Mouse (Mus musculus) thymus, postnatal 0 days (tissue): Measurements from ENCODE around the gene 1700029F12Rik. TPM values are rescaled to one million over a fixed set of nuclear protein-coding genes. Genes with fewer than 3 reads are reported as not detected.
A peak's percentile ranks its signal among the peaks of the same experiment; 100 is the strongest.

Source experiments
- DNase-seq: peaks from one replicate; pipeline ENCODE4 v3.0.0-alpha.2; 2015; ENCODE audit warnings: low spot score
- polyA plus RNA-seq: library from polyadenylated mRNA; unstranded; fragments of >200 nt; fragmentation: Nextera tagmentation; extraction: Ambion mirVana; gene quantifications from 2 replicates; pipeline ENCODE4 v1.2.1, GENCODE M21; 2015

Gene 1700029F12Rik
- polyA plus RNA-seq, 1 experiment from 2014 or later = 0.44 TPM

DNA sequence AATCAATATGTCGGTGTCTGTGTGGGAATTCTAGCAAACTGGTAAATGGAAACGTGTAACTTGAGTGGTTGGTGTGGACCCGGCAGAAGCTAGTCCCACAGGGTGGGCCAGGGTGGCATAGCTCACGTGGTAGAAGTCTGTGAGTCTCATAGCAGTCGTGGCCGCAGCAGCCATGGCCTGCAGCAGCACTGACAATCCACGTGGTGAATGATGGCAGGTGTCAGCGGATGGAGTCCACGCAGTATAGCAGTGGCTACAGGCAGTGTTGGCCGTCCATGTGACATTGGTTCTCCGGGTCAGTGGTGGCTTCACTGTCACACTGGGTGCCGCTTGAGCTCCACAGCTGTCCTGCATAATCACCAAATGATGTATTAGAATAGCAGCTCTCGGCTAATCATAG lies 4.1 kb downstream of the 1700029F12Rik start:
- no peak for DNase-seq

DNA sequence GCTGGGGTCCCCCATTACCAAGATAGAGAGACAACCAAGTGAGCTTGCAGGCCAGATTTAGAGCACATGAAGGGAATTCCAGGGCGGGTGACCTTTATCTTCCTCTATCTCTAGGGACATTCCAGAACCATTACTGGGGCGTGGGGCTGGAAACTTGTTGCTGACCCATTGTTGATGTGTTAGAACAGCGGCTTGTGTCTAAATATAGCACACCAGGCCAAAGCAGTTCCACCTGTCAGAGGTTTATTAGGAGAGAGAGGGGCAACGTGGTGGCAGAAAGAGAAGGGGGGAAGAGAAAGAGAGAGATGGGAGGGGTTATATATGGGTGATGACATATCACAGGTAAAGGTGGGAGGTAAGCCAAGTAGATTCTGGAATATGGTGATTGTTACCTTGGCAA lies 12.3 kb downstream of the 1700029F12Rik start:
- no peak for DNase-seq

DNA sequence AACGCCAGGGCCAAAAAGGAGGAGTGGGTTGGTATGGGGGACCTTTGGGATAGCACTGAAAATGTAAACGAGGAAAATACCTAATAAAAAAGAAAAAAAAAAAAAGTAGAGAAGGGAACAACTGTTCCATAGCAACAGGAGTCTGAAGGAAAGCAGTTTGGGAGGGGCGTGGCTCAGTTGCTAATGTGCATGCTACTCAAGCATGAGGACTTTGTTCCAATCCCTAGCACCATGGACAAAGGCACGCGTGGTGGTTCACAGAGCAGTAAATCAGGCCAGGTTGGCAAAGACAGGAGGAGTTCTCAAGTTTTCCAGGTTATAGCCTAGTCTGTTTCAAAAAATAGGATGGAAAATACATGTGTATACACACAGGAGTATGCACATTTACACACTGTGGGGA lies 14.0 kb downstream of the 1700029F12Rik start:
- DNase-seq = no peak

DNA sequence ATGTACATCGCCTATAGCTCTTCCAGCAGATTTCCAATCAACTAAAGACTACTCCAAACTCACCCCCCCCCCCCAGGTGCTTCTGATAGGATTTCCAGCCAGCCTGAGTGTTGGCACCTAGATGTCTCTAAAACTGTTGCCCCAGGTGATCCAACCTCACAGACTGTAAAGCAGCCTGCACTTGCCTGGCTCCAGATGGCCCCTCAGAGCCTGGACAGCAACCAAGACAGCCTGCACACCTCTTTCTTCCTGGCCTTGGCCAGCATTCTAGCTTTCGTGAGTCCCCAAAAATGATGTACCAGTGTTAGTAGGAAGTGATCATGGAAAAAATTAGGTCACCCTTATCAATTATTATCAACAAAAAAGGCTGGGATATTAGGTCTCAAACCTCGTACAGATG lies 16.5 kb downstream of the 1700029F12Rik start:
- no peak for DNase-seq

DNA sequence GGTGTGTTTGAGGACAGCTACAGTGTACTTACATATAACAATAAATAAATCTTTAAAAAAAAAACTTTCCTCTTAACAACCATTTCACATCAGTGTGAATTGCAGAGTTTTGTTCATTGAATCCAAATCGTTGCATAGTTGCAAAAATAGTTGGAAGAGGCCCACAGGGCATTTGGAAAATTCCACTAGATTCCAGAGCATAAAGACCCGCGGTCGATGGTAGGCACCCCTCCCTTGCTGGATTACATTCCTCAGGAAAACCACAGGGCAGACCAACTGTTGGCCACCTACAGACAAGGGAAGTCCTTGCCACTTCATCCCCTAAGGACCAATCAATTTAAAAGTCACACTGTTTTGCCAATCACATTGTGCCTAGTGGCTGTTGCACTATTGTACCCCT lies 19.8 kb downstream of the 1700029F12Rik start:
- DNase-seq = no peak

DNA sequence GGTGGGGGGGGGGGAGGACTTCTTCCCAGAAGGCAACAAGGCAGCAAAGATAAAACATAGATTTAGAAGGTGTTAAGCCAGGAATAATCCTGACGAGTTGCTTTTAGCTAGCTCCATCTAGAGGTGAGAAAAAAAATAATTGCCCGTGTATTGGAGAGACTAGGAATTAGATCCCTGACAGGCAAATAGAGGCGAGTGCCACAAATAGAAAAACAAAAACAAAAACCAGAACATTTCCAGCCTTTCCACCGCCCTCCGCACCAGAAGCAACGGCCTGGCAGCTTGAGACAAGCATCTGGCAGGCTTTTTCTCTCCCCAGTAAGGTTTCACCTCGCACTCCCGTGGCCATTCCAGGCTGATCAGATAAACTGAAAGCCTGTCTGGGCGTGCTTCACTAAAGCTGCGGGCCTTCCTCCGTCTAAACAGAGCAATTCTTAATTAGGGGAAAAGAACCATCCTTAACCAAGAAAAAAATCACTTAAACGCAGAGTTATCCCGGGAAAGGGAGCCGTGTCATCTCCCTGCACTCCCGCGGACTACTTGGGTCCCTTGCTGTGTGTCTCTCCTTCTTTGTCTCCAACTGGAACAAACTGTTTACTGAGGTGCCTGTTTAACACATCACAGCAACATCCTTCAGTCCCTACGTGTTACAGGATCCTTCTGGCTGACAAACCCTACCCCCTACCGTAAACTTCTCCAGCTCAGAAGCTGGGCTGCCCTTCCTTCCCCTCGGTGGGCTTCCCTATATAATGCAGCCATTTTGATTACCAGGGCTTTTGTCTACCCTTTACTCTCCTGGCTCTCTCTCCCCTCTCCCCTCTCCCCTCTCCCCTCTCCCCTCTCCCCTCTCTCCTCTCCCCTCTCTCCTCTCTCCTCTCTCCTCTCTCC lies 25.7 kb downstream of the 1700029F12Rik start:
- DNase-seq = peak; percentile 32

DNA sequence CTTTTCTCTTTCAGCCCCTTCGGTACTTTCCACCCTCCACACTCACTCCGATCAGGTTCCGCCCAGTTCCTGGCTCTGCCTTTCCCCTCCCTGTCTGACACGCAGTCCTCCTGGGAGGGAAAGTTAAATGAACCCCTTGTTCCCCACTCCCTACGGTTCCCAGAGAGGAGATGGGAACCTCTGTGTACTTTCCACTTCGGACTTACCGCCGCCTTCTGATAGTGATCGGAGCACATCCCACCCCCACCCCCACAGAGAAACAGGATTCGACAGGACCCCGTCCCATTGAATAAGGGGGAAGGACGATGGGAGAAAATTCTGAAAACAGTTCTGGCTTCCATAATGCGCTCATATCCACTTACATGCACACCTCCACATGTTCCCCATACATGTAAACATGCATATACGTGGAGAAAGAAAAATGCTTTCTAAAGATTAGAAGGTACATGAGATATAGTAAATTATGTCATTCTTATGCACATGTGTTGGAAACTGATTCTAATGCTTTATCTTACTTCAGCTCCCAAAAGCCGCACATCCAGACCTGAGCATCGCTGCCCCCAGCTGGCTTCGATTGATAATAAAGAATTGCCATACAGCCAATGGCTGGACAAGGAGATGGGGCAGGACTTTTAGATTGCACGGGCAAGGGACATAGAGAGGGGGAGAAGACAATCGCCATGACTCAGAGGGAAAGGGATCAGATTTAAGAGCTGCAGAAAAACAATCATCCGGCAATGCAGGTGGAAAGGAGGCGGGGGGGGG lies 26.5 kb downstream of the 1700029F12Rik start:
- DNase-seq = no peak

DNA sequence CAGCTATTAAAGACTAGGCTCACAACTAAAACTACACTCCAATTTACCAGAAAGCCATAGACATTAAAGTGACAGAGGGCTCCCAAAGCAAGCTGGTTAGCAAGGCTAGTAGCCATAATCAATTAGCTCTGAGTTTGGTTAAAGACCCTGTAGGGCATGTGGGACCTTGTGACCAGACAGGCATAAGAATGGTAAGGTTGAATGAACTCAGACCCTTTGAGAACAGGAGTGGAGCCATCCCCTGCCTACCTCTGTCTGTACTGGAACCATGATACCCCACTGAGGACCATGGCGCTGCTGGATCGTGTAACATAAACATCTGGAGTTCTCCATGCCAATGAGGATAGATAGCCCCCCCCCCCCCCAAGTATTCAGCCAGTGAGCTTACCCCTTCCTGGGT lies 27.4 kb downstream of the 1700029F12Rik start:
- DNase-seq = no peak

DNA sequence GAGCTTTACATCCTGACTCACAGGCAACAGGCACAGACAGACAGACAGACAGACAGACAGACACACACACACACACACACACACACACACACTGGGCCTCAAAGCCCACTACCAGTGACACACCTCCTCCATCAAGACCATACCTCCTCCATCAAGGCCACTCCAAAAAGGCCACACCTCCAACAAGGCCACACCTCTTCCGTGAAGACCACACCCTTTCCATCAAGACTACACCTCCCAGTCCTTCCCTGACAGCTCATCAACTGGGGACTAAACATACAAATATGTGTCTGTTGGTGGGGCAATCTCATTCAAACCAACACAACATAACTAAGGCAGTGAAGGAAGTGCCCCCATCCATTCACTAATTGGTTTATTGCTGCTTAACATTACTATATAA lies 37.1 kb downstream of the 1700029F12Rik start:
- DNase-seq = no peak

DNA sequence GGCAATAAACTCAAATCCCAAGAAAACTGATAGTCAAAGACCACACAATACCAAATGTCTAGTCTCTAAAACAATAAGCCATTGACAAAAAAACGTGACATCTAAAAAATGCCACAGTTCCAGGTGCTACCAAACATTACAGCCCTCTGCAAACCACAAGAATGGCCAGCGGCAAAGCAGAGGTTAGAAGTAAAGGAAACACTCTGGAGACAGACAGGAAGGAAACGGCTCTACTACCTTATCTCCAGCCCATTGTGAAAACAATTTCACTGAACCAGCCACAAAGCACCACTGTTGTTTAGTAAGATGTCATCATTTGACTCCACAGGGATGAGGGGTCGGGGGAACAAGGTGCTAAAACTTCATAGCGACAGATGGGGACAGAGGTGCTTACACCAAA lies 38.9 kb downstream of the 1700029F12Rik start:
- peak; percentile 58 for DNase-seq

DNA sequence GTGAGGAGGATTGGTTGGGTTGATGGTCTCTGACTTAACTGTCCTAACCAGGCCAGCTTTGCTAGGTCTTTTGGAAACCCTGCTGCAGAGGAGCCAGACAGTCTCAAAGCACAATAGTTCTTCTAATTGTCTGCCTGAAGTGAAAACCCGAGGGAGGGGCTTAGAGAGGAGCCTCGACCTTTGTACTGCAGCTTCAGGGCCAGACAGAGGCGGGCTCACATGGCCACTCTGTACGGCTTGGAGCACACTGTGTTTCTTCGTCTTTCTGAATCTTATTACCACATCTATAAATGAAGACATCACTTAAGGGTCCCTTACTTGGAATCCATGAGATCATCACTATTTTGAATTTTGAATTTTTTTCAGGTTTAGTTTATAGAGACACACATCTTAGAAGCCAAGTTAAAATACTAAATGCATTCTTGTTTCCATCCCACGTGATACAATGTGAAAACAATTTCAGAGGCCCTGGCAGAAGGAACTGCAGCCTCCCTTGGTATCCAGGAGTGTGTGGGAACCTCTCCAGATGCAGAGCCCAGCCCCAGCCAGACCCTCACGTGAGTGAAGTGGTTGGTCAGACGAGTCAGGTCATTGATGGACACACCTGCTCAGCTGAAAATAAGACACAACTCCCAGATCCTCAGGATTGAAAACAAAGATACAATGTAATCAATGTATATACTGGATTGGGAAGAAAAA lies 40.7 kb downstream of the 1700029F12Rik start:
- no peak for DNase-seq

DNA sequence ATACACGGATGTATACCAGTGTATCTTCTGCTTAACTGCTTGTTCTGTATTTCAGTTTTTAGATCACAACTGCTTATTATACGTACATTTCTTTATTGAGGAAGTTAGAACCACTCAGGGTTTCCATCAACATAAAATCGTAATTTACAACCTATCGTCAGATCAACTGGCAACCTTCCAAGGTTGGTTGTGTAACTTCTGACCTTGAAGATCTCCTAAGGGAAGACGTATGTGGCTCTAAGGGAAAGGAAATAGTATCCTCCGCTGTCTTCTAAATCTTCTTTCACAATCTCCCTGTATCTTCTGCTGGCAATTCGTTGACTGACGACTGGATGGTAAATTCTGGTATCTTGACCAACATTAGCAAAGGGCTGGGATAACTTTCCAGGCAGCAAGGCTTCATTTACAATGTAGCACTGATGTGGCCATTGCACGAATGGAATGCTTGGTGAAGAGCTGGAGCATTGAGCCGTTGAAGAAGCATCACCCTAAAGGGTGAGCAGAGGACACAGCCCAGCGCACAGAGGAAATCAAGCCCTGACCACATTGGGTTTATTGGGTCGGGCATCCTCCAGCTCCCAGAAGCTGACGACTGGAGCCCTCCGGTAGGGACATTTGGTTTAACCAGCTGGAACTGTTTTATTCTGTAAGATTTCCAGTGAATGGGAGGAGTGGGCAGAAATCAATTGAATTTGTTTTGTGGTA lies 43.4 kb downstream of the 1700029F12Rik start:
- DNase-seq = no peak

DNA sequence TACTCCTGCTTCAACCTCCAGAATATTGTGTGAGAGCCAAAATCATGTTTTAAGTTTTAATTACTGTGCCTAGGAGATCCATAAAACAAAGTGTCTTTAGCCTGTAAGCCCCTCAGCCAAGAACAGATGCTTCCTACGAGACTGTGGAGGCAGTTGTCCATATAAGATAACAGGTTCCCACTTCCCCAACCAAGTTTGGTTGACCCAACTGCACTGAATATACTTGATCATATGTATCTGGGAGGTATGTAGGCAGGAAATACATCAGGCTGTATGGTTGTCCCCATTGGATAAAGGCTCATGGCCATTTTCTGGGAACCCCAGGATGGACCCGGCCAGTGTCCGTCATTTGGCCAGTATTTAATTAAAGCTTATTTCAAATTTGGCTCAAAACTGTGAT lies 44.1 kb downstream of the 1700029F12Rik start:
- no peak for DNase-seq

DNA sequence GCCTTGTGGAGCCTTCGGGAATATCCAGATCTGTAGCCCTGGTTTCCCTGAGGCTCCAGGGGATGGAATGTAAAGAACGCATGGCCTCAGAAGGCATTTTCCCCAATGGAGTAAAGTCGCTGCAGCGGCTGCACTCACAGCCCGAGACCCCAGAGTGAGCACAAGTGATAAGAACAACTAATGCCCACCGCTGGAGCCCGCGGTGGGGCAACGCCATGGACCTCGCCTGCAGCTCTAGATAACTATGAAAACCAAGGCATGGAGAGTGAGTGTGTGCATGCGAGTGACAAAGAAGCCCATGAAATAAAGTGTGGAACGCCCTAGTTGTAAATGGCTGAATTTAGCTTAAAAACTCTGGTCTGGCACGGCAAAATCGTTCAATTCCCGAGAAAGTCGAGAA lies 45.0 kb downstream of the 1700029F12Rik start:
- no peak for DNase-seq

DNA sequence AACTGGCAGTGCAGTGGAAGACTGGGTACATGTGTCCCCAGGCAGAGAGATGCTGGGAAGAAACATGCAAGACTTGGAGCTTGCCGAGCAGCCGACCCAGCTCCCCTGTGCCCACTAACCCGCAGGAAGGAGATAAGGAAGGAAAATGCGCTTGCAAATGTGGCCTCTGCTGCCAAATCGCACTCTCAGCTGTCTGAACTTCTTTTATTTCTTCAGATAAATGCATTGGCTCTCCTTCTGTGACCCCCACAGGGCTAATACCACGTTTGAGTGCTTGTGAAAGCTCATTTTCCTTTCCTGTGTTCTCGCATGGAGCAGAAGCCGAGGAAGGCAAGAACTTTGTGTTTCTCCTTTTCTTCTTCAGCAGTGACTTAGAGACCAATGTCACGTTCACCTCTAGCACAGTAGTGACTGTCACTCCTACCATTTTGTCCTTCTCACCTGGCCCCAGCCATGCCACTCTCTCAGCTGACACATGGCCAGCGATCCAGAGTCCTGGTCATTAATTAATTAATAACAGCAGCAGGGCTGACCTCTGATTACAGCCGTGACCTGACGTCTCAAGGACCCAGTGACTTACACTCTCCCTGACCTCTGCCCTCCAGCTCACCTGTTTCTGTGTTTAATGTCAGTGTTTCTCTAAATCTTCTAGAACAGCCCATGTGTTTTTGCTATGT lies 48.4 kb downstream of the 1700029F12Rik start:
- no peak for DNase-seq

DNA sequence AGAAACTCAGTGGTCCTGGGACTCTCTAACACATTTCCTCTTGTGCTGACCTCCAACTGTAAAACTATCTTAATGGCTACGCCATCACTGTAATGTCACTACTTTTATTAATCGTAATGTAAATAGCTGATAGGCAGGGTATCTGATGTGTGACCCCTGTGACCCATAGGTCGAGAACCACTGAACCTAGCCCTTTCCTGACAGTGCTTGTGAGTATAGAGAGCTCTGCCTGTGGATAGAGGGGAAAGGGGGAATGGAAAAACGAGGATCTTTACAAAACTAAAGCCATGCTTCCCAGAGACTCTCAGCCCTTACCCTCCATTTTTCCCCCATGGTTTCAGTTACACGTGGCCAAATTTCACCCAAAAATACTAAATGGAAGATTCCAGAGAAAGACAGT lies 49.5 kb downstream of the 1700029F12Rik start:
- DNase-seq = no peak

DNA sequence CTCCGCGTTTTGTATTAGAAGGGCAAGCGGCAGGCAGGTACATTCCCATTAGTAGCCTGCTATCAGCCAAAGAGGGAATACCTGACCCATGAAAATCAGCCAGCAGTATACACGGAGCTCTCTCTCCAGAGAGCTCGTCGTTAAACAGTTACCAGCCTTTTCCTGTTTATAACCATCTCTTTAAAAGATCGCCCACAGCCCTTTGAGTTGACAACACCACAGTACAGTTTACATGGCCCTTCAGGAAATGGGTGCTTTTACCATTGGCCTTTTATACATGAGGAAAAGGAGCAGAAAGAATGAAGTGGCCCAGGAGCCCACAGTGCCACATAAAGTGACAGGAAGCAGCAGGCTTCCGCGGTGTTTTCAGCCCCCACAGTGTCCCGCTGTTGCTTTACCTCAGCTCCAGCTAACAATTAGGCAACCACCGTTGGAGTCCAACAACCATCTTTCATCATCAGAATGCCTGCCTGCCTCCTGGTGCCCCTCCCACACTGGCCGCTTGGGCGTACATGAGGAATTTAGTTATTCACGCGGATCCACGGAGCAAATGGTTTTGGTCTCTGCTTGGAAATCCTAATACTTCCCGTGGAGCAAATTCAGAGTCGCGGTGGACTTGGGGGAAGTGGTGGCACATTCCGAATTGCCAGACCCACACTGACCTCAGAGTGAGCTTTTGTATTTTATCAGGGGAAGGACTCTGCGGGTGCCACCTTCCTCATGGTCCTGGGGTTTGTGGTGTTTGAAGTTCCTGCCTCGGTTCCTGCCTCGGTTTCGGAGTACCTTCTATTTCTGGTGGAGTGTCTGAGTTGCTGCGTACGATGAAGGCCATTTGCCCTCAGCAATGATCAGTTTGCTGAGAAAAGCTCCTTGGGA lies 50.7 kb downstream of the 1700029F12Rik start:
- peak; percentile 55 for DNase-seq

DNA sequence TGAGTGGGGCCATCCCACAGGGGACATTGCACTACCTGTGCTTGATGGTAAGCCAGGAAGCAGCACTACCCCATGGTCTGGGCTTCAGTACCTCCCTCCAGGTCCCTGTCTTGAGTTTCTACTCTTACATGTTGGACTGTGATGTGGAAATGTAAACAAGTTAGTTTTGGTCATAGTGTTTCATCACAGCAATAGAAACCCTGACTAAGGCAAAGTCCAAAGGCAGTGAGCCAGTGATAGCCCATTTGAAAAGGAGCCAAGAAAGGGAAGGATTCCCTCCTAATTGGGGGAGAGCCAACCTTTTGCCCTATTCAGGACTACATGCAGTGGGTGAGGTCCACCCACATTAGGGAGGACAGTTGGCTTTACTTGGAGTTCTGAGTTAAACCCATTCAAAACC lies 53.6 kb downstream of the 1700029F12Rik start:
- no peak for DNase-seq

DNA sequence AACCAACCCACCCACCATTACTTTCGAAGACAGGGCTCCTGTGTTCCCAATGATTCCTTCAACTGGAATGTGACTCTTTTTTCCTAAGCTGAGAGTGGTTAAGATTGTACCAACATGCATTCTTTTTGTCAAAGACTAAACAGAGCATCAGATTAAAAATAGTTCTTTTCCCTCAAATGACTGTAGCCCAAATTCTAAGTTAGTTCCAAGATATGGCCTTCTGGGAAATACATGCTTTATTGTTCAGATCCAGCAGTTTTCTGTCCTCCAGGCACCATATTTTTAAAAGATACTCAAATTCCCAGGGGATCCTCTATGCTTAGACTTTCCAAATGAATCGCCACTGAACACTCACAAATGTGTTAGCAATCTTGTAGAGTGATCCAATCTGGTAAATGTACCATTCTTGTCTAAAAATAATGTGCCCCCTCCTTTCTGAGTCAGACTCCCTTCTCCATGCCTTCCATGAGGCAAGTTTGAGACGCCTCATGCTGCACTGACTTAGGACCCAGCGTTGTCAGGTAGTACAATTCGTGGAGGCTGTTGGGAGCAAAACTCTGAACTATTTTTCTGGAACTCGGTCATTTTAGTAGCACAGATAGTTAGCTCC lies 57.1 kb downstream of the 1700029F12Rik start:
- DNase-seq = no peak
